Mouse (Mus musculus) hindlimb bud, embryonic 11.5 days (tissue): ENCODE data around the gene Gcn1l1.
A peak's percentile ranks its signal among the peaks of the same experiment; 100 is the strongest.

ENCODE experiments used
- DNase-seq: peaks from one replicate; pipeline ENCODE4 v3.0.0-alpha.2; 2012; ENCODE audit warnings: low read depth, low spot score; ENCODE audit errors: extremely low spot score

Gene Gcn1l1

DNA sequence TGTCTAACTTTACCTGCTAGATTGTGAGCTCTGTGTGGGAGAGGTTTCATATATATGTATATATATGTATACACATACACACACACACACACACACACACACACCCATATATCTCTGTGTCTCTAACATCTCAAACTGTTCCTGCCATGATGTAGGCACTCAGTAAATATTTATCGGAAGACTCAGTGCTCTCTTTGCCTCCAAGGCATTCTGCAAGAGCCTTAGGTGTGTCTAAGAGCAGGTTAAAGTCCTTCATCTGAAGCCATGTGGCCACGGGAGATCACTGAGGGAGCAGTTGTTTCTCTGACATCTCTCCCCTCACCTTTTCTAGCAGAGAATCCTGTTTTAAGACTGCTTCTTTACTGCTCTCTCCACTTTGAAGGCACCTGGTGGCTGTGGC is 26.5 kb downstream of the Gcn1l1 start:
- no peak for DNase-seq

GRCm38 (mm10) chr5:115603561-115603960 is 38.5 kb downstream of the Gcn1l1 start:
- DNase-seq = no peak

DNA sequence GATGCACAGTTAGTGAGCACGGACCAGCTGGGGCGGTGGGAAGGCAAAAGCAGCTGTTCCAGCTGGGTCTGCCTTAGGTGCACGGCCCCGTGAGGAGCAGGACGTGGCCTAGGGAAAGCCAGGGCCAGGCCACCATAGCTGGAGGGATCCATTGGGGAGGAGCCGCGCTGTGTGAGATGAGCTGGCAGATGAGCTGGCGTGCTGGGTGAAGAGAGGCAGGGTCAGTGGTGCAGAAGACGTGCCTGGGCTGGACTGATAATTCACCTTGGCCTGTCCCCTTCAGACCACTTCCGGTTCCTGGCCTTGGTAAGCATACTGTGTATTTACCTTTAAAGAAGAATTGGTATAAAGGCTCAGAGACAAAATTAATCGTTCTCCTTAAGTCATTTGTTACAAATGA is 46.5 kb downstream of the Gcn1l1 start:
- DNase-seq = no peak

DNA sequence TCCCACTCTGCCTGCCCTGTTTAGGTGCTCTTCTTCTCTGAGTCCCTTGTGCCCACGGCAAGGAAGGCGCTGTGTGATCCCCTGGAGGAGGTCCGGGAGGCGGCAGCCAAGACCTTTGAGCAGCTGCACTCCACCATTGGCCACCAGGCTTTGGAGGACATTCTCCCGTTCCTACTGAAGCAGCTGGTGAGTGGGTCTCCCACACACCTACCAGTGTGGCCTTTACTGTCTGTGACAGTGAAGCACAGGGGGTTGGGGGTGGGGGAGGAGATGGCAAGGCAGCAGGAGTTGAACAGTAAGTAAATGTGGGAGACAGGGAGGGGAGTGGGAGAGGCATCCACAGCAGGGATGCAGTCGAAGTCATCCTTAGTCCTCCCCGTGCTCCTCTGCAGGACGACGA is 48.3 kb downstream of the Gcn1l1 start:
- no peak for DNase-seq

DNA sequence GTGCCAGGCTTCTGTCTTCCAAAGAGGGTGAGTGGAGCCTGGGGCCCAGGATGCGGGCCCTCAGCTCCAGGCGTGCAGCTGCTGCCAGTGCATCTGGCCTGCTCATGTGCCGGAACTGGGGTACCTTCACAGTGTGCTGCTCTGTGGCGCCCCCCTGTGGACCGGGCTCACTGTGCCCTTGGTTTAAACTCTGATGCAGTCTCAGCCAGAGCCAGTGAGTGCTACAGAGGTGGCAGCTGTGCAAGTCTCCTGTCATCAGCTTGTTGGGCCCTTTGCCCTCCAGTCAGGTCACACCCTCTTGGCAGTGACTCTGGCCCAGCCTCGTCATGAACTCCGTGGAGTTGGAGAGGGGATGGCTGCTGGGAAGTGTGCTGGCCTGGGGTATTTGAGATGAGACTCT is 49.9 kb downstream of the Gcn1l1 start:
- no peak for DNase-seq

DNA sequence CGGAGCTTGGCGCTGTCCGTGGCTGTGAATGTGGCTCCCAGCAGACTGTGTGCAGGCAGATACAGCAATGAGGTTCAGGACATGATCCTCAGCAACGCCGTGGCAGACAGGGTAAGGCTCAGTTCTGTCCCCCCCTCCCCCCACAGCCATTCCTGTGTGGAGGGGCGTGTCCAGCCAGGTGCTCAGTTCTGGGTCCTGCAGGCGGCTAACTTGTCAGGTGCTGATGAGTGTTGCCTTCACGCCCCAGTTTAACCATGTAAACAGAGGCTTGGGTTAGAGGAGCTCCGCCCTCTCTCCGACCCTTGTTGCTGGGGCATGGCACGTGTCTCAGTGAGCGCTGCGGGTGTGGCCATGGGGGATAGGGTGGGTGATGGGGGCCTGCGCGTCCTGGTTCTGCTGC is 54.6 kb downstream of the Gcn1l1 start:
- DNase-seq = no peak

- DNase-seq = no peak
These were observed 57.6 kb downstream of the Gcn1l1 start for GRCm38 (mm10) chr5:115622686-115623085.

DNA sequence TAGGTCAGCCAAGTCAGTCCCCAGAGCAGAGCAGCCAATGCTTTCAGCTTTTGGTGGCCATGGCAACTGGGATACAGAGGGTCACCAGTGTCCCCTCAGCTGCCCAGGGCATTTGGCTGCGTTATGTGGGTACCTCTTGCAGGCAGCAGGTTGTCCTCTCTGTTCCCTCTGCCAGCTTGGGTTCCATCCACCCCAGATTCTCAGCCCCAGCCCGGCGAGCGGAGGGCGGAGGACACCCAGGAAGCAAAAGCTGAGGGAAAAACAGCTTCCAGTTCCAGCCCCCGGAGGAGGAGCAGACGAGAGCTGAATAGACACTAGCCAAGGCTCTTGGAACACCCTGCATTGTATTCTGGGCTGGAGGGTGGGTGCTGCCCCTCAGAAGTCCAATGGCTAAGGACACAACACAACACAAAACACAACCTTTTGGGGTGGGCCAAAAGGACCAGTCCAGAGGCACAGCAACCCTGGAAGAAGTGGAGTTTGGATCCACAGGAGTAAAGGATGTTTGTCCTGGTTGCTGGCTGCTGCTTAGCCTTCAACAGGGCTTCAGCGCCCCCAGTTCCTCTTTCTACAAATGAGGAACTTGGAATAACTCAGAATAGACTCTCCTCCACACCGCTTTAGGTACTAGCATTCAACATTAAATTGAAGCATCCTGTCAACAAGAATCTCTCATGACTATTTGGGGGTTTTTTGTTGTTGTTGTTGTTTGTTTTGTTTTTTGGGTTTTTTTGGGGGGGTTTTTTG is 58.8 kb downstream of the Gcn1l1 start:
- no peak for DNase-seq

DNA sequence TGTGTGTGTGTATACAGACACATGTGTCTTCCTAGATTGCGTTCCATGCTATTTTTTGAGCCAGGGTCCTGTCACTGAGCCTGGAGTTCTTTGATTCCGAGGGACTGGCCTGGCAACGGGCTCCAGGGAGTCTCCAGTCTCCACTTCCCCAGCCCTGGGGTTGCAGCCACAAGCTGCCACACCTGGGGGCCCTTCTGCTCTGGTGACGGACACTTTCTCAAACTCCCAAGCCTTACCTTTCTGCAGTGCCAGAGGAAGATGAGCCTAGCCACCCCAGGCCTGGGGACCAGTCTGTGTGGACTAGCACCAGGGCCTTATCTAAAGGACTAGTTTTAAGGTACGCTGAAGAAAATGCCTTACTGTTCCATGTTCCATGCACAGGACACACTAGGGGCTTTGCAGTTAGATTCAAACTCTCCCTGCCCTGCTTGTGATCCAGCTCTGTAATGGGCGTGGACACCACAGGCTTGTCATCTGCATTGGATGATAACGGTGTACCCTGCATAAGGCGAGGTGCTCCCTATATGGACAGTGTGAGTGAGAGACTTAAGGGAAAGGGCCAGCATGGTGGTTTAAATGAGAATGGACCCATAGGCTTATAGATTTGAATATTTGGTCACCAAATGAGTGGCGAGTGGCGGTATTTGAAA is 61.3 kb downstream of the Gcn1l1 start:
- DNase-seq = no peak

GRCm38 (mm10) chr5:115628083-115628482 is 63.0 kb downstream of the Gcn1l1 start:
- no peak for DNase-seq

DNA sequence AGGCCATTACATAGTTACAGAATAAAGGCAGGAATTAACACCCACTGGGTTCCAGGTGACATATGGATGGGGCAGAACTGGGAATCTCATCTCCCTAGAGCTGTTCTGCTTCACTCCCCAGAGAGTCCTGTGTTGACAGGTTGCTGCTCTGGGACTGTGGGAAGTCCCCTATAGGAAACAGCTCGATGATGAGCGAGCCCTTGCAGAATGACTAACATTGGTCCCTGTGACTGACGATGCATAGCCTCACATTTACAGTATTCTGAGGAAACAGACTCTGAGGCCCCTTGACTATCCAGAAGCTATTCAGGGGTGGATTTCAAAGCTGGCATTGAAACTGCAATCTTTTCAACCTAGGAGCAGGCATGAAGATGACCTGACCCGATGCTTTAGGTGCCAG is 64.6 kb downstream of the Gcn1l1 start:
- no peak for DNase-seq

GRCm38 (mm10) chr5:115630291-115630690 is 65.2 kb downstream of the Gcn1l1 start:
- DNase-seq = no peak

DNA sequence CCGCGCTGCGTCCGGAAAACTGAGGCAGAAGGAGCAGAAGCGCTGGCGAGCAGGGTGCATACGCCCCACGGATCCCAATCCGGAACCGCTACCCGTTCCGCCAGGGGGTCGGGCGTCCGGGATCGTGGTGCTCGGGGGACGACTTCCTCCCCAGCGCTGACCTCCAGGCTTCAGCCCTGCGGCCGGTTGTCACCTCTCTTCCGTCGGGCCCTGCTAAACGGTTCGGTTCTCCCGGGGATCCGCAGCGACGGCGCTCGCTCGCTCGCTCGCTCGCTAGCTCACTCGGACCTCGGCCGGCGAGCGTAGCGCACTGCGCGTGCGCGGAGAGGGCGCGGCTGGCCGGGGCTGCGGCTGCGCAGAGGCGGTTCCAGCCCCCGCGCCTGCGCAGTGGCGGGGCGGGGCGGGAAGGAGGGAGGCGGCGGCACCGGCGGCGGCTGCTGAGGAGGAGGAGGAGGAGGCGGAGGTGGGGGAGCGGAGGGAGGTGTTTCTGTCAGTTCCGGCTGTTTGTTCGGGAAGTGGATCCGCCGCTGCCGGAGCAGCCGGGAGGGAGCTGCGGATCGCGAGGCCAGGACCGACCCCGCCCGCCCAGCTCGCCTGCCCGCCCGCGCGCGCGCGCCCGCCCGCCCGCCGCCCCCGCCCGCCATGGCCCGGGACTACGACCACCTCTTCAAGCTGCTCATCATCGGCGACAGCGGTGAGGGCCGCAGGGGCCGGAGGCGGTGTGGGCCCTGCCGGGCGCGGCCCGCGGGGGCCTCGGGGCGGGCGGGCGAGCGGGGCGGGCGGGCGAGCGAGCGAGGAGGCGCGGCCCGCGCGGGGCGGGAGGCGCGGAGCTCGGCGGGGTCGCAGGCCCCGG is 66.7 kb downstream of the Gcn1l1 start, which contains the start of gene Rab35:
TSS of gene Rab35 (plus strand) at position 404 of the 853 bp plus-strand sequence.
- DNase-seq = peak; percentile 33

DNA sequence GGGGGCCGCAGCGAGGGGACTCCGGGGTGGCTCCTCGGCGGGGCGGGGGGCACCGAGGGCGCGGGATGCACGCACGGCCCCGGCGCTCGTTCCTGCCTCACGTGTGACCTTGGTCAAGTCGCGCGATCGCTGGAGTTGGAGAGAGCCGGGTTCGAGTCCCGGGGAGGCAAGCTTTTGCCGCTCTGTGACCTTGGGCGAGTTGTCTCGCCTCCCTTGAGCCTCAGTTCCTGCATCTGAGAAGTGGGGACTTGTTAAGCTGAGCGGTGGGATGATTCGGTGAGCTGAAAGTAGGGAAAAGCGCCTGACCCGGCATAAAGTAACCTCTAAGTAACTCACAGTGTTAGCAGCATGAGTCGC is 67.3 kb downstream of the Gcn1l1 start:
- DNase-seq = no peak

DNA sequence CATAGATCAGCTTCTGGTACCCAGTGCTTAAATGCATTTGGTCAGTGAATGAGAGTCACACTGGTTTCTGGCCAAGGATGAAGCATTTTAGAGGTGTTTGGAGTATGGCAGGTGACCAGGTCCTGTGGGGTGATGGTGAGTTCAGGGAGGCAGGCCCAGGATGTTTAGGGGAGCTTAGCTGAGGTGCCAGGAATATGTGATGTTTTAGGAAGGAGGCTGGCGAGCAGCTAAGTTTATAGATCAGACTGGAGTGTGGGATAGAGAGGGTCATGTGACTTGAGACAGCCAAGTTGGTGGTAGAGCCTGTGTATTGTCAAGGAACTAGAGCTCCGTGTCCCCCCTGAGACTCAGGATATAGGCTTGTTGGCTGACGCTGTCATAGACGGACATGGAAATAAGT is 68.0 kb downstream of the Gcn1l1 start:
- DNase-seq = no peak

GRCm38 (mm10) chr5:115634046-115634445 is 69.0 kb downstream of the Gcn1l1 start:
- no peak for DNase-seq

DNA sequence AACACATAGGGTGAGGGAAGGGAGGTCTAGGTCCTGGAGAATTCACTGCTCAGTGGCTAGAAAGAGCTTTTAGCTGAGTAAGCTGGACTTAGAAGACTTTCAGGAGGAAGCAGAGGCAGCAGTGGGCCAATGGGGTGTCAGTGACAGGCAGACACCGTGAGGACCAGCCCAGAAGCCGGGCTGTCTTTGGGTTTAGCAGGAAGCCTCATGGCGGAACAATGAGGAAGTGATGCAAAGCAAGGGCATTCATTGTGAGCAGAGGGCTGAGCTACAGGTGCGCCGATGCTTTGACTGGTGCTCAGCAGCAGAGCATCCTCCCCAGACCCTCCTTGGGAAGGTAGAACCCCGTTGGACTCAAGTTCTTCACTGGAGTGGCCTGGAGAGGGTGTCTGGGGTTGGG is 70.5 kb downstream of the Gcn1l1 start:
- no peak for DNase-seq

- no peak for DNase-seq
These were observed 79.1 kb downstream of the Gcn1l1 start for GRCm38 (mm10) chr5:115644192-115644591.

DNA sequence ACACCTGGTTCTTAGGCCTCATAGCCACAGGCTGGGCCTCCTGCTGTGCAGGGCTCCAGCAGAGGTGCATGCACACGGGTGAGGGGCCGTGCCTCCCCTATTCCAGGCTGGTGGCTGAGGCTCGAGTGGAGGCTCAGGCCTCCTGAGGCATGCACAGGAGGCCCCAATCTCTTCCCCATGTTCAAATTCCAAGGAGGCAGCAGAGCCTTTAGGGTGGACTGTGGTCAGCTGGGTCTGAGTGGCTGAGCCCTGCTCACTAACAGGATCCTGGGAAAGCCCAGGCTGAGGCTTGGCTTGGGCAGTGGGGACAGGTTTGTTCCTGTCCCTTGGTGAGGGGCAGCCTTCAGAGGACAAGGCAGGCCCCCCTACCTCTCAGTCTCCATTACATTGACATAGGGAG is 83.8 kb downstream of the Gcn1l1 start:
- no peak for DNase-seq

DNA sequence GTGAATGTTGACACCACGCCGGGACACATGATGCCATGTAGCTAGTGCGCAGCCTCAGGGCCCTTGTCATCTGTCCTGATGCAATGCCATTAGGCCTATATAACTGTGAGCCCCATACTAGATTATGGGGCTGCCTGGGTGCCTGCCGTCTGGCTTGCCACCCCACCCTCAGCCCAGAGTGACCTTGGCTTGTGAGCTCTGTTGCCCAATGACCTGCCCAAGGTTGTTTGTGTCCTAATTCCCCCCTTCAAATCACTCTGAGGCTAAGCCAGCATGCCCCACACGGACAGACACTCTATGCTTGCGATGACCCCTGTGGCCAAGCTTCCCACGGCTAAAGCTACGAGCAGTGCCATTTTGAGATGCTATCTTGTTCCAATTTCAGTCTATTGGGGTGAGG is 84.6 kb downstream of the Gcn1l1 start:
- no peak for DNase-seq

DNA sequence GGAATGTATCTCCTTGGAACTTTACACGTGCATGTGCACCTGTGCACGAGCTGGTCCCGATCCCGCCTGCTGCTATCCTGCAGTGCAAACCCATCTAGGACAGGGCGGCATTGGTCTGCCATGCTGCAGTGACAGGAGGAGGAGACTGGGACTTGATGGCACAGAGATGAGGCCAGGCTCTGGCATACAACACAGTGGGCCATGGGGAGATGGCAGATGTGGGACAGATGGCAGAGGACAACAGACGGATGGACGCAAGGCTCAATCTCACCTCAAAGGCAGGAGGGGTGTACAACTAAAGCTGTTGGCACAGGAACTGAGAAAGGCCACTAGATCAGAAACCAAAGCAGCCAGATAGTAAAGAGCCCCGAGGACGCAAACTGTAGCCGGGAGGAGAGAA is 85.8 kb downstream of the Gcn1l1 start:
- no peak for DNase-seq

DNA sequence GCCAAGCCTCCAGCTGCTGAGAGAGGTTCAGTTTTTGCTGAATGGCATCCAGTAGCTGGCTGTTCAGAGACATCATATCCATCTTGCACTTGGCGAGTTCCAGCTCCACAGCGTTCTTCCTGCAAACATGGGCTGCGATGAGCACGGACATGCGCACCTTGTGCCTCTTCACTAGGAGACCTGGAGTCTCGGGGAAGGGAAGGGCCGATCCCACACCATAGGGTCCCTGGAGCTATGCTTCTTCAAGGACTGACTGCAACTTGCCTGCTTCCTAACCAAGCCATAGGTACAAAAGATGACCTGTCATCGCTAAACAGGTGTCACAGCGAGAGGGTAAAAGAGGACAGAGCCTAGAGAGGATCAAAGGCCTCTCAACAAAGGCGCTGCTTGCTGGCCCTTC is 86.8 kb downstream of the Gcn1l1 start:
- no peak for DNase-seq
